Mouse (Mus musculus): ENCODE measurements around the gene Guk1. TPM values are rescaled to one million over a fixed set of nuclear protein-coding genes. Genes with fewer than 3 reads are reported as not detected.

The Guk1 gene
- polyA plus RNA-seq, 2 experiments: 40.2 to 64.2 TPM

- no peaks in the 10 kb centered on the region for H3K9me3 ChIP-seq (ENCODE audit: control insufficient read depth, low read length)
- no peaks in the 10 kb centered on the region; the same call in 1 of the 2 replicates for H3K36me3 ChIP-seq (replicated peaks; ENCODE audit: control insufficient read depth, insufficient read depth, low read depth)
- no peak overlapping the region for H3K27ac ChIP-seq
- H3K4me2 ChIP-seq (ENCODE audit: low read depth): no peak overlapping the region
- ATAC-seq (ENCODE audit: insufficient read depth) (no peak), DNase-seq (ENCODE audit: low read depth in 3 of 3, low spot score in 3 of 3) (no peak)
- no peaks in the 10 kb centered on the region for H3K27me3 ChIP-seq (ENCODE audit: control insufficient read depth, insufficient read depth, low read length)
- H3K4me1 ChIP-seq (replicated peaks; ENCODE audit: control insufficient read depth in 2 of 2, insufficient read depth in 2 of 2, low read length in 1 of 2): peaks cover 13 to 16% of the 10 kb centered on the region in 2 experiments
- WGBS (ENCODE audit: insufficient replicate concordance): 69% methylated on average over 6 of the region's 6 CpGs
- H3K4me3 ChIP-seq (ENCODE audit: insufficient read depth in 1 of 2, low read depth in 2 of 2, low read length in 2 of 2): no peak overlapping the region
- H3K9ac ChIP-seq (replicated peaks): no peak overlapping the region
- TF ChIP-seq EP300 (IDR thresholded peaks at IDR 0.05; ENCODE audit: low read depth): no peak
- TF ChIP-seq CTCF (IDR thresholded peaks at IDR 0.05; ENCODE audit: low read depth): no peak
Observed at GRCm38 (mm10) chr11:59187706-59188105, 4.3 kb downstream of the Guk1 start.

GRCm38 (mm10) chr11:59185490-59185889 is 6.5 kb downstream of the Guk1 start:
- ATAC-seq (ENCODE audit: insufficient read depth) (no peak), DNase-seq (ENCODE audit: low read depth in 3 of 3, low spot score in 3 of 3) (no peak)
- Histone ChIP-seq H3K4me3 (ENCODE audit: insufficient read depth in 1 of 2, low read depth in 2 of 2, low read length in 2 of 2) (no peak overlapping the region), H3K27me3 (ENCODE audit: control insufficient read depth, insufficient read depth, low read length) (no peaks in the 10 kb centered on the region), H3K36me3 (replicated peaks; ENCODE audit: control insufficient read depth, insufficient read depth, low read depth) (no peaks in the 10 kb centered on the region; the same call in 1 of the 2 replicates), H3K4me2 (ENCODE audit: low read depth) (no peak overlapping the region), H3K4me1 (replicated peaks; ENCODE audit: control insufficient read depth in 2 of 2, insufficient read depth in 2 of 2, low read length in 1 of 2) (peaks cover 8 to 12% of the 10 kb centered on the region in 2 experiments), H3K27ac (no peak overlapping the region), H3K9ac (replicated peaks) (no peak overlapping the region), H3K9me3 (ENCODE audit: control insufficient read depth, low read length) (no peaks in the 10 kb centered on the region)
- TF ChIP-seq EP300 (IDR thresholded peaks at IDR 0.05; ENCODE audit: low read depth) (no peak), CTCF (IDR thresholded peaks at IDR 0.05; ENCODE audit: low read depth) (no peak)
- WGBS (ENCODE audit: insufficient replicate concordance): 70% methylated on average over 5 of the region's 5 CpGs

GRCm38 (mm10) chr11:59183821-59184220 is 8.2 kb downstream of the Guk1 start:
- no peak overlapping the region for H3K4me2 ChIP-seq (ENCODE audit: low read depth)
- DNase-seq (ENCODE audit: low read depth in 3 of 3, low spot score in 3 of 3) (peak in 1 of 3 experiments; percentile 52), ATAC-seq (ENCODE audit: insufficient read depth) (peak; percentile 76)
- H3K9me3 ChIP-seq (ENCODE audit: control insufficient read depth, low read length): no peaks in the 10 kb centered on the region
- TF ChIP-seq CTCF (IDR thresholded peaks at IDR 0.05; ENCODE audit: low read depth): peak; percentile 95
- no peak for TF ChIP-seq EP300 (IDR thresholded peaks at IDR 0.05; ENCODE audit: low read depth)
- H3K27me3 ChIP-seq (ENCODE audit: control insufficient read depth, insufficient read depth, low read length): peaks cover 6% of the 10 kb centered on the region
- 15% methylated on average over 3 of the region's 3 CpGs for WGBS (ENCODE audit: insufficient replicate concordance)
- H3K36me3 ChIP-seq (replicated peaks; ENCODE audit: control insufficient read depth, insufficient read depth, low read depth): no peaks in the 10 kb centered on the region; the same call in 1 of the 2 replicates
- H3K4me3 ChIP-seq (ENCODE audit: insufficient read depth in 1 of 2, low read depth in 2 of 2, low read length in 2 of 2): no peak overlapping the region
- H3K4me1 ChIP-seq (replicated peaks; ENCODE audit: control insufficient read depth in 2 of 2, insufficient read depth in 2 of 2, low read length in 1 of 2): peaks cover 3 to 7% of the 10 kb centered on the region in 2 experiments; a peak in 3 of 4 replicates
- no peak overlapping the region for H3K9ac ChIP-seq (replicated peaks)
- H3K27ac ChIP-seq: peak overlapping the region; percentile 38

GRCm38 (mm10) chr11:59182864-59183331 is 9.1 kb downstream of the Guk1 start, which contains the start of gene Gjc2:
Gene Gjc2 (minus strand): TSS chr11:59183213.
- no peak within 1 kb of the TSS for H3K4me3 ChIP-seq (ENCODE audit: insufficient read depth in 1 of 2, low read depth in 2 of 2, low read length in 2 of 2)
- H3K4me1 ChIP-seq (replicated peaks; ENCODE audit: control insufficient read depth in 2 of 2, insufficient read depth in 2 of 2, low read length in 1 of 2): peaks cover 3 to 7% of the 10 kb centered on the region in 2 experiments; a peak in 3 of 4 replicates
- TF ChIP-seq CTCF (IDR thresholded peaks at IDR 0.05; ENCODE audit: low read depth): peak; percentile 7; the same call in 1 of the 2 replicates
- no peak for TF ChIP-seq EP300 (IDR thresholded peaks at IDR 0.05; ENCODE audit: low read depth)
- ATAC-seq (ENCODE audit: insufficient read depth): no peak
- H3K9me3 ChIP-seq (ENCODE audit: control insufficient read depth, low read length): no peaks in the 10 kb centered on the region
- H3K9ac ChIP-seq (replicated peaks): no peak within 1 kb of the TSS
- WGBS (ENCODE audit: insufficient replicate concordance): 66% methylated on average over 3 of the region's 3 CpGs
- H3K27ac ChIP-seq: peak within 1 kb of the TSS; percentile 38
- no peak for DNase-seq (ENCODE audit: low read depth in 3 of 3, low spot score in 3 of 3)
- peaks cover 15% of the 10 kb centered on the region for H3K27me3 ChIP-seq (ENCODE audit: control insufficient read depth, insufficient read depth, low read length)
- no peak within 1 kb of the TSS for H3K4me2 ChIP-seq (ENCODE audit: low read depth)
- no peaks in the 10 kb centered on the region; the same call in 1 of the 2 replicates for H3K36me3 ChIP-seq (replicated peaks; ENCODE audit: control insufficient read depth, insufficient read depth, low read depth)

GRCm38 (mm10) chr11:59176921-59177320 is 15.1 kb downstream of the Guk1 start:
- Histone ChIP-seq H3K4me3 (ENCODE audit: insufficient read depth in 1 of 2, low read depth in 2 of 2, low read length in 2 of 2) (no peak overlapping the region), H3K9ac (replicated peaks) (no peak overlapping the region), H3K4me1 (replicated peaks; ENCODE audit: control insufficient read depth in 2 of 2, insufficient read depth in 2 of 2, low read length in 1 of 2) (no peaks in the 10 kb centered on the region; a peak in 1 of 4 replicates), H3K27ac (no peak overlapping the region), H3K36me3 (replicated peaks; ENCODE audit: control insufficient read depth, insufficient read depth, low read depth) (no peaks in the 10 kb centered on the region), H3K4me2 (ENCODE audit: low read depth) (no peak overlapping the region), H3K9me3 (ENCODE audit: control insufficient read depth, low read length) (no peaks in the 10 kb centered on the region), H3K27me3 (ENCODE audit: control insufficient read depth, insufficient read depth, low read length) (peaks cover 51% of the 10 kb centered on the region)
- 11% methylated on average over 34 of the region's 34 CpGs for WGBS (ENCODE audit: insufficient replicate concordance)
- TF ChIP-seq EP300 (IDR thresholded peaks at IDR 0.05; ENCODE audit: low read depth) (no peak), CTCF (IDR thresholded peaks at IDR 0.05; ENCODE audit: low read depth) (no peak)
- ATAC-seq (ENCODE audit: insufficient read depth) (no peak), DNase-seq (ENCODE audit: low read depth in 3 of 3, low spot score in 3 of 3) (no peak)

Measured in liver, embryonic 14.5 days (tissue).